Mouse (Mus musculus): ENCODE data around the gene Mettl7b.

Mettl7b gene

GRCm38 (mm10) chr10:128919966-128920365, 40.8 kb downstream of the Mettl7b start:
- CTCF ChIA-PET, result no interaction called here

GRCm38 (mm10) chr10:128919203-128919631, 41.6 kb downstream of the Mettl7b start:
- CTCF ChIA-PET, result interaction anchor here (0.6 kb wide), 1 partner anchor 76 kb away, joined by 3 read pairs; no protein-coding TSS in a partner anchor

- CTCF ChIA-PET, result no interaction called here
Measured at GRCm38 (mm10) chr10:128918246-128918645, 42.5 kb downstream of the Mettl7b start.

GRCm38 (mm10) chr10:128917400-128917799, 43.4 kb downstream of the Mettl7b start:
- CTCF ChIA-PET, result no interaction called here

- CTCF ChIA-PET, result no interaction called here
Measured at GRCm38 (mm10) chr10:128916665-128917064, 44.1 kb downstream of the Mettl7b start.

GRCm38 (mm10) chr10:128915550-128915949, 45.2 kb downstream of the Mettl7b start:
- CTCF ChIA-PET, result no interaction called here

GRCm38 (mm10) chr10:128913696-128914095, 47.1 kb downstream of the Mettl7b start:
- CTCF ChIA-PET, result no interaction called here

GRCm38 (mm10) chr10:128913219-128913618, 47.6 kb downstream of the Mettl7b start:
- CTCF ChIA-PET, result no interaction called here

GRCm38 (mm10) chr10:128912791-128913190, 48.0 kb downstream of the Mettl7b start:
- CTCF ChIA-PET, result no interaction called here

GRCm38 (mm10) chr10:128912268-128912667, 48.5 kb downstream of the Mettl7b start:
- CTCF ChIA-PET, result interaction anchor here (0.7 kb wide), 1 partner anchor 1872 kb away, joined by 5 read pairs; no protein-coding TSS in a partner anchor

- CTCF ChIA-PET, result interaction anchor here (0.7 kb wide), 2 partner anchors 1135 to 1871 kb away, joined by 5 to 9 read pairs; partner anchors contain the start of gene Rdh9
Measured at GRCm38 (mm10) chr10:128911430-128911829, 49.4 kb downstream of the Mettl7b start.

- CTCF ChIA-PET, result no interaction called here
Measured at GRCm38 (mm10) chr10:128910066-128910841, 50.5 kb downstream of the Mettl7b start.

GRCm38 (mm10) chr10:128909567-128910028, 51.2 kb downstream of the Mettl7b start:
- CTCF ChIA-PET, result no interaction called here

- CTCF ChIA-PET, result no interaction called here
Measured at GRCm38 (mm10) chr10:128908778-128909448, 51.9 kb downstream of the Mettl7b start.
